Mouse (Mus musculus) MEL (cell line): ENCODE measurements around the gene Kif6.

Experiments used
- CTCF ChIP-seq, 3 experiments: IDR thresholded peaks in 2 of 3; conservative IDR thresholded peaks in 1 of 3; 2 replicates each; pipeline ENCODE4 v1.5.1; 2011 to 2012; ENCODE audit warnings: low read length in 3 of 3, low read depth in 2 of 3, mild to moderate bottlenecking in 2 of 3, improper control_type of control experiment in 1 of 3, inconsistent platforms in 1 of 3, mixed read lengths in 1 of 3, moderate library complexity in 1 of 3; ENCODE audit not compliant: control insufficient read depth in 1 of 3, insufficient read depth in 1 of 3, poor library complexity in 1 of 3, severe bottlenecking in 1 of 3
- EP300 ChIP-seq, 2 experiments: IDR thresholded peaks; 2 replicates each; pipeline ENCODE4 v1.6.1; 2011; ENCODE audit warnings: improper control_type of control experiment in 2 of 2, low read length in 2 of 2, low read depth in 1 of 2, mild to moderate bottlenecking in 1 of 2
- GATA1 ChIP-seq: IDR thresholded peaks from 2 replicates; pipeline ENCODE4 v1.6.1; 2011; ENCODE audit warnings: low read depth, low read length, improper control_type of control experiment
- JUND ChIP-seq: IDR thresholded peaks from 2 replicates; pipeline ENCODE4 v1.6.1; 2011; ENCODE audit warnings: low read depth, mild to moderate bottlenecking, improper control_type of control experiment, low read length
- NRF1 ChIP-seq: IDR thresholded peaks from 2 replicates; pipeline ENCODE4 v1.6.1; 2014; ENCODE audit warnings: low read depth, mild to moderate bottlenecking, inconsistent platforms, low read length, improper control_type of control experiment, moderate library complexity; ENCODE audit not compliant: poor library complexity, insufficient read depth, severe bottlenecking
- POLR2A ChIP-seq, 2 experiments: IDR thresholded peaks; 2 replicates each; pipeline ENCODE4 v1.6.1; 2011 to 2012; ENCODE audit warnings: low read length in 2 of 2, mild to moderate bottlenecking in 2 of 2, control low read depth in 1 of 2, improper control_type of control experiment in 1 of 2, low read depth in 1 of 2, moderate library complexity in 1 of 2; ENCODE audit not compliant: control insufficient read depth in 1 of 2, insufficient read depth in 1 of 2, poor library complexity in 1 of 2
- SIN3A ChIP-seq: IDR thresholded peaks from 2 replicates; pipeline ENCODE4 v1.6.1; 2012; ENCODE audit warnings: low read length, improper control_type of control experiment, inconsistent platforms
- TAL1 ChIP-seq: IDR thresholded peaks from 2 replicates; pipeline ENCODE4 v1.6.1; 2012; ENCODE audit warnings: mild to moderate bottlenecking, inconsistent platforms, low read length, moderate library complexity, mixed read lengths
- USF1 ChIP-seq: IDR thresholded peaks from 2 replicates; pipeline ENCODE4 v1.6.1; 2014; ENCODE audit warnings: low read depth, mild to moderate bottlenecking, inconsistent platforms, low read length, improper control_type of control experiment, moderate library complexity

- TF ChIP-seq GATA1, result no peak
- TF ChIP-seq TAL1, result no peak
- TF ChIP-seq SIN3A, result no peak
- no peak for TF ChIP-seq CTCF (IDR thresholded peaks at IDR 0.05 in 2 of 3, conservative IDR thresholded peaks at IDR 0.05 in 1 of 3; ENCODE audit: control insufficient read depth in 1 of 3, insufficient read depth in 1 of 3, low read depth in 2 of 3, low read length in 3 of 3, poor library complexity in 1 of 3, severe bottlenecking in 1 of 3)
- TF ChIP-seq NRF1, result no peak
- no peak for TF ChIP-seq EP300 (IDR thresholded peaks at IDR 0.05; ENCODE audit: low read depth in 1 of 2, low read length in 2 of 2)
- TF ChIP-seq USF1, result no peak
- TF ChIP-seq JUND, result no peak
- no peak for TF ChIP-seq POLR2A (IDR thresholded peaks at IDR 0.05; ENCODE audit: control insufficient read depth in 1 of 2, insufficient read depth in 1 of 2, low read depth in 1 of 2, low read length in 2 of 2, poor library complexity in 1 of 2)
Measured at GRCm38 (mm10) chr17:49743580-49744463, 128.9 kb downstream of the Kif6 start.
